Mouse (Mus musculus): ENCODE measurements at regions not wholly inside any gene's neighbourhood (a gene's known extent, or its start where the extent isn't known, plus 50 kb on each side); places are given as distances from the start of the nearest gene placed in this dataset.

- H3K4me1 ChIP-seq, result 0 out of 2 replicates have a peak, but pooled peaks cover 2% of the 10 kb centered on the region
- no peaks in the 10 kb centered on the region for H3K9me3 ChIP-seq
- no peak overlapping the region for H3K4me2 ChIP-seq
- no peak overlapping the region for H3K27ac ChIP-seq
- no peak overlapping the region for H3K9ac ChIP-seq
- ATAC-seq (ENCODE audit: insufficient number of reproducible peaks, insufficient read depth, low FRiP score, low TSS enrichment, low read depth), result peak; percentile 63; the same call in 1 of the 2 replicates
- 0 out of 2 replicates have a peak, but pooled peaks cover 3% of the 10 kb centered on the region for H3K27me3 ChIP-seq
- H3K36me3 ChIP-seq, result no peaks in the 10 kb centered on the region
- H3K4me3 ChIP-seq, result no peak overlapping the region
- 26% methylated on average over 4 of the region's 4 CpGs for WGBS
Observed at GRCm38 (mm10) chr3:128088207-128088606, 192.1 kb upstream of the Fam241a start.

DNA sequence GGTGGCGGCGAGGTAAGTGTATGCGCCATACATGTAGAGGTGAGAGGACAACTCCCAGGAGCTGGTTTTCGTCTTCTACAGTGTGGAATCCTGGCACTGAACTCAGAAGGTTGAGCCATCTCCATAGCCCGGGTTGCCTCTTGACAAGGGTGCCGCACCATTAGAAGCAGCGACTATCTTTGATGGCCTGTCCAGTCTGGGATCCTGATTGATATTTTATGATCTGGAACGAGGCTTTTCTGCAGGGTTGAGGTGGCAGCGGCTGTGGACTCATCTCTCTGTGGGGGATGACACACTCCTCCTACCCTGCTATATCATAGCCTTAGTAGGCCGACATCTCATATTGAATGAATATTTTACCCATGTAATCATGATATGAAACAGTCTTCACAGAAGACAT is 191.0 kb upstream of the Fam241a start:
- no peak overlapping the region for H3K27ac ChIP-seq
- H3K4me2 ChIP-seq, result no peak overlapping the region
- no peak overlapping the region for H3K4me3 ChIP-seq
- no peaks in the 10 kb centered on the region for H3K9me3 ChIP-seq
- H3K27me3 ChIP-seq, result 0 out of 2 replicates have a peak, but pooled peaks cover 3% of the 10 kb centered on the region
- no peaks in the 10 kb centered on the region for H3K36me3 ChIP-seq
- 0 out of 2 replicates have a peak, but pooled peaks cover 2% of the 10 kb centered on the region for H3K4me1 ChIP-seq
- no peak for ATAC-seq (ENCODE audit: insufficient number of reproducible peaks, insufficient read depth, low FRiP score, low TSS enrichment, low read depth)
- no peak overlapping the region for H3K9ac ChIP-seq
- WGBS, result 84% methylated on average over 10 of the region's 10 CpGs

DNA sequence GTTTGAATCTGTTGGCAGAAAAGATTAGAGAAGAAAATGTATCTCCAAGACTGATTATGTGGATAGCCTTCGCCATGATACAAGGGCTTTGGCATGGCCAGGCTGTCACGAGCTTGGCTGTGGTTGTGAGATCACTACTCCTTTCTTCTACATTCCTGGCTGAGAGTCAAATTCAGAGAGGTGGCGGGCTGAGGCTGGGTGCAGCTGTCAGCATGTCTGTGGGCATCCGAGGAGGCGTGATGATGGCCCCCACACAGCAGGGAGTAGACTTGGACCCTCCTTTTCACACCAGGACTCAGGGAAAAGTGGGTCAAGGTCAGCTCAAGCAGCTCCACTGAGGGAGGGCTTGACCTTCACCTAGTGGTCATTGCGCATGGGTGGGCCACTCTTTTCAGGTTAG is 186.3 kb upstream of the Fam241a start:
- no peak overlapping the region for H3K4me2 ChIP-seq
- WGBS, result 88% methylated on average over 6 of the region's 6 CpGs
- H3K9ac ChIP-seq, result no peak overlapping the region
- H3K4me3 ChIP-seq, result no peak overlapping the region
- no peaks in the 10 kb centered on the region for H3K36me3 ChIP-seq
- H3K4me1 ChIP-seq, result 0 out of 2 replicates have a peak, but pooled peaks cover 2% of the 10 kb centered on the region
- H3K9me3 ChIP-seq, result no peaks in the 10 kb centered on the region
- H3K27ac ChIP-seq, result no peak overlapping the region
- H3K27me3 ChIP-seq, result 0 out of 2 replicates have a peak, but pooled peaks cover 3% of the 10 kb centered on the region
- no peak for ATAC-seq (ENCODE audit: insufficient number of reproducible peaks, insufficient read depth, low FRiP score, low TSS enrichment, low read depth)

DNA sequence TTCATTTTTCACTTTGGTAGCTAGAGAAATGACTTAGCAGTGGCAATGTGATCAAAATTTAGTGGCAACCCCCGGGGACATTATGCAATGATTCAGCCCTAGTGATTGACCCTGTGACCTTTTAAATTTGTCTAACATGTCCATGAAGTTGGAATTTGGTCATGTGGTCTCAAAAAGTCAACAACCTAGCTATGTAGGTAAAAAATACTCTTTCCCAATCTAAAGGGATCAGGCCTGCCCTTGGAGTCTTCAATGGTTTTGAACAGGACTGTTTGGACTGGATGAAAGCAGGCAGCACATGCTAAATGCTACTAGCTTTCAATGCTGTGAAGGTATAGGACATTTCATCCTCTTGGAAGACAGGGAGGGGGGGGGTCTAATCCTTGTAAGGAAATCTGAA is 185.3 kb upstream of the Fam241a start:
- no peaks in the 10 kb centered on the region for H3K27me3 ChIP-seq
- no peak overlapping the region for H3K9ac ChIP-seq
- H3K4me1 ChIP-seq, result 0 out of 2 replicates have a peak, but pooled peaks cover 2% of the 10 kb centered on the region
- no peak for ATAC-seq (ENCODE audit: insufficient number of reproducible peaks, insufficient read depth, low FRiP score, low TSS enrichment, low read depth)
- H3K4me2 ChIP-seq, result no peak overlapping the region
- no peaks in the 10 kb centered on the region for H3K9me3 ChIP-seq
- WGBS, result 69% methylated on average over 1 of the region's 1 CpGs
- no peaks in the 10 kb centered on the region for H3K36me3 ChIP-seq
- H3K27ac ChIP-seq, result no peak overlapping the region
- no peak overlapping the region for H3K4me3 ChIP-seq

DNA sequence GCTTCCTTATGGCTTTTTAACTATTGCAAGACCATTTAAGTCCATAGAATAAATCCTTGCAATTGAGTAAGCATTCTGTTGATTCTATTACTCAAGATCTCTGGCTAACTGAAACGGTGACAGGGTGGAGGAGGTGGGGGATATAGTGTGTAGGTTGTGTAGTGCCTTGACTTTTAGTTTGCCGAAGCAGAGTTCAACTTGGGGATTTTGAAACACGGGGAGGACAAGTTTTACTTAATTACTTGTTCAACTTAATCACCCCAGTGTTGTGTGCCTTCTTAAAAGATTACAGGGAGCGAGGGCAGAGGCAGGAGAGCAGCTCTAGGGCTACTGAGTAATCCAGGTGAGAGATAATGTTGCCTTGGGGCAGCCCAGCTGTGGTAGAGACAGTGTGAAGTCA is 171.7 kb upstream of the Fam241a start:
- Histone ChIP-seq H3K27me3 (no peaks in the 10 kb centered on the region), H3K36me3 (no peaks in the 10 kb centered on the region), H3K9me3 (no peaks in the 10 kb centered on the region), H3K27ac (no peak overlapping the region), H3K9ac (no peak overlapping the region), H3K4me2 (no peak overlapping the region), H3K4me1 (no peaks in the 10 kb centered on the region), H3K4me3 (no peak overlapping the region)
- no peak for ATAC-seq (ENCODE audit: insufficient number of reproducible peaks, insufficient read depth, low FRiP score, low TSS enrichment, low read depth)
- WGBS, result 68% methylated on average over 4 of the region's 4 CpGs

DNA sequence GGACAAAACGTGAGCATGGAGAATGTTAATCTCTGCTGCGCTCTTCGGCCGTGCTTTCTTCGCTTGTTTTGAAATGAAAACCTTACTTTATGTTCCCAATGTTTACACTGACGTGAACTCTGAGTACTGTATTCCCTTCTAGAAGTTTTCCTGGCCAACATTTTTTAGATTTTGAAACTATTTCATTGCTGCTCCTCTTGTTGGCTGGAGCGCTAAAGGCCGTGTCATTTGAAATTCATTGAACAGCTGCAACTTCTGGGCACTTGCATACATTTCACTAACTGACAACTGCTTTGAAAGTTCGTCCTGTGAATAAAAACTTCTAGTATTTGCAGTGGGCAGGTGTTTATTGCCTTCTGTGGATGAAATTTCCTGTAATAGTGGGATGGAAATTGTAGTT is 157.9 kb upstream of the Fam241a start:
- H3K4me2 ChIP-seq, result no peak overlapping the region
- H3K27me3 ChIP-seq, result no peaks in the 10 kb centered on the region
- H3K4me1 ChIP-seq, result no peaks in the 10 kb centered on the region
- no peak overlapping the region for H3K9ac ChIP-seq
- no peaks in the 10 kb centered on the region for H3K9me3 ChIP-seq
- no peak overlapping the region for H3K27ac ChIP-seq
- no peak overlapping the region for H3K4me3 ChIP-seq
- no peak for ATAC-seq (ENCODE audit: insufficient number of reproducible peaks, insufficient read depth, low FRiP score, low TSS enrichment, low read depth)
- WGBS, result 72% methylated on average over 9 of the region's 9 CpGs
- no peaks in the 10 kb centered on the region for H3K36me3 ChIP-seq

GRCm38 (mm10) chr3:128043709-128044108 is 147.6 kb upstream of the Fam241a start:
- WGBS, result 77% methylated on average over 3 of the region's 3 CpGs
- no peak overlapping the region for H3K4me2 ChIP-seq

DNA sequence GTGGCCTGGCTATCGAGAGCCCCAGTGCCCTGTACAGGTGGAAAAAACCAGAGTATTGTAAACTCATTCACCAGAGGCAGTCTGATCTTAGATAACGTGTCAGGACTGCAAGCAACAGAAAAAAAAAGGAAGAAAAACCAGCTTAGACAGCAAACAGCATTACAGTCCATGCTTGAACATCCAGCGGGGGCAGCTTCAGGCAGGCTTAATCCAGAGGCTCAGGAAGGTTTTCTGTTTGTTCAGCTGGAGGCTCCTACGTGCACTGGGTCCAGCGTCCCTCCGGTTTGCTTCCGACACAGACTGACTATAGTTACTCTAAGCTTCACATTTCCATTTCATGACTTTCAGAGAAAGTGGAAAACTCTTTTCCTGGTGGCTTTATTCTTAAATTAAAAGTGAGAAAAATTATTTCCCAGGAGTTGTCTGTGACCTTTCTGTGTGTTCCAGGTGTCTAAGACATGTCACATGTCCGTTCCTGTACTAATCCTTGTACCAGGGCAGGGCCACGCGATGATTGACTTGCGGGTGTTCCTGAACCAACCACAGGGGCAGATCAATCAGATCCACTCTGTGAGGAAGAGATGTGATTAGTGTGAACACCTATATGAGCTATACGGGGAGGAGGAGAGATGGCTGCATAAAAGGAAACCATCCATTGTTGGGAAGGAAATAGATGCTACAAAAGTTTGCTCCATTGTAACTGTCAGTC is 144.4 kb upstream of the Fam241a start:
- H3K9me3 ChIP-seq, result no peaks in the 10 kb centered on the region
- H3K9ac ChIP-seq, result no peak overlapping the region
- H3K4me3 ChIP-seq, result no peak overlapping the region
- 0 out of 2 replicates have a peak overlapping the region, but pooled peaks have one; percentile 13 for H3K27ac ChIP-seq
- no peaks in the 10 kb centered on the region for H3K36me3 ChIP-seq
- 47% methylated on average over 12 of the region's 12 CpGs for WGBS
- H3K4me1 ChIP-seq, result peaks cover 6% of the 10 kb centered on the region; the same call in 1 of the 2 replicates
- H3K27me3 ChIP-seq, result no peaks in the 10 kb centered on the region
- H3K4me2 ChIP-seq, result no peak overlapping the region
- ATAC-seq (ENCODE audit: insufficient number of reproducible peaks, insufficient read depth, low FRiP score, low TSS enrichment, low read depth), result no peak

More at GRCm38 (mm10) chr3:128043709-128044108, 147.6 kb upstream of the Fam241a start:
- Histone ChIP-seq H3K4me3 (no peak overlapping the region), H3K27ac (no peak overlapping the region), H3K9me3 (no peaks in the 10 kb centered on the region), H3K36me3 (no peaks in the 10 kb centered on the region), H3K9ac (no peak overlapping the region), H3K4me1 (peaks cover 6% of the 10 kb centered on the region; the same call in 1 of the 2 replicates), H3K27me3 (no peaks in the 10 kb centered on the region)
- ATAC-seq (ENCODE audit: insufficient number of reproducible peaks, insufficient read depth, low FRiP score, low TSS enrichment, low read depth), result no peak

GRCm38 (mm10) chr3:128039185-128039584 is 143.1 kb upstream of the Fam241a start:
- Histone ChIP-seq H3K36me3 (no peaks in the 10 kb centered on the region), H3K4me1 (peaks cover 6% of the 10 kb centered on the region; the same call in 1 of the 2 replicates), H3K27ac (no peak overlapping the region), H3K27me3 (no peaks in the 10 kb centered on the region), H3K4me2 (no peak overlapping the region), H3K9me3 (no peaks in the 10 kb centered on the region), H3K4me3 (no peak overlapping the region), H3K9ac (no peak overlapping the region)
- ATAC-seq (ENCODE audit: insufficient number of reproducible peaks, insufficient read depth, low FRiP score, low TSS enrichment, low read depth), result no peak
- WGBS, result 64% methylated on average over 5 of the region's 5 CpGs

GRCm38 (mm10) chr3:128036538-128036937 is 140.4 kb upstream of the Fam241a start:
- Histone ChIP-seq H3K9me3 (no peaks in the 10 kb centered on the region), H3K4me2 (no peak overlapping the region), H3K4me1 (peaks cover 6% of the 10 kb centered on the region; the same call in 1 of the 2 replicates), H3K27ac (no peak overlapping the region), H3K36me3 (no peaks in the 10 kb centered on the region), H3K4me3 (no peak overlapping the region), H3K27me3 (no peaks in the 10 kb centered on the region), H3K9ac (no peak overlapping the region)
- 78% methylated on average over 10 of the region's 10 CpGs for WGBS
- no peak for ATAC-seq (ENCODE audit: insufficient number of reproducible peaks, insufficient read depth, low FRiP score, low TSS enrichment, low read depth)

DNA sequence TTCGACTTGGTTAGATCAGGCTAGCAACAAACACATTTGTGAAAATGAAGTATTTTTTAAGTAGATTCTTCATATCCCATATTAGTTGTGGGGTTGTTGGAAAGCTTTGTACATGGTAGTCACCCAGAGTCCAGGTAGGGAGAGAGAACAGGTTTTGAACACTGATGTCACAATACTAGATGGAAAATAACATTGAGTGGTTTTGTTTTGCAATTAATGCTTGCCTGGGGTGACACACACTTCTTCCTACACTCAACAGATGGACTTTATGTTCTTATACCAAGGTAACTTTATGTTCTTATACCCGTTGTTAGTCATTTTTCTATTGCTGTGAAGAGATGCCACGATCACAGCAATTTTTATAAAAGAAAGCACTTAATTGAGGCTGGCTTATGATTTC is 134.2 kb upstream of the Fam241a start:
- Histone ChIP-seq H3K36me3 (no peaks in the 10 kb centered on the region), H3K9ac (no peak overlapping the region), H3K4me3 (no peak overlapping the region), H3K9me3 (no peaks in the 10 kb centered on the region), H3K27ac (no peak overlapping the region), H3K4me2 (no peak overlapping the region), H3K27me3 (no peaks in the 10 kb centered on the region; the same call in 1 of the 2 replicates), H3K4me1 (peaks cover 14% of the 10 kb centered on the region)
- WGBS, result 90% methylated on average over 3 of the region's 3 CpGs
- no peak for ATAC-seq (ENCODE audit: insufficient number of reproducible peaks, insufficient read depth, low FRiP score, low TSS enrichment, low read depth)

GRCm38 (mm10) chr3:128029565-128029915 is 133.4 kb upstream of the Fam241a start:
- Histone ChIP-seq H3K27me3 (no peaks in the 10 kb centered on the region; the same call in 1 of the 2 replicates), H3K9me3 (no peaks in the 10 kb centered on the region), H3K27ac (peak overlapping the region; percentile 66; the same call in 1 of the 2 replicates), H3K4me2 (0 out of 2 replicates have a peak overlapping the region, but pooled peaks have one; percentile 7), H3K36me3 (no peaks in the 10 kb centered on the region), H3K9ac (no peak overlapping the region), H3K4me1 (peaks cover 17% of the 10 kb centered on the region), H3K4me3 (no peak overlapping the region)
- ATAC-seq (ENCODE audit: insufficient number of reproducible peaks, insufficient read depth, low FRiP score, low TSS enrichment, low read depth), result peak; percentile 75
- WGBS, result 39% methylated on average over 5 of the region's 5 CpGs
